In genomic region chr10:128923013-128923691, GRCm38 (mm10) we compare ENCODE assay signal across 8 mouse cellular contexts. TPM values are rescaled to one million over a fixed set of nuclear protein-coding genes. Genes with fewer than 3 reads are reported as not detected.
DNase-seq lines count a peak whose midpoint lies in the region; ATAC-seq and TF ChIP-seq lines count a peak whose summit lies in the region.

No protein-coding gene starts in this region.

- peak overlapping the region; percentile 79 for H3K9ac ChIP-seq in embryonic facial prominence, embryonic 14.5 days (ENCODE audit: low read depth, low read length)
- H3K9ac ChIP-seq in heart, adult 2 months (ENCODE audit: low read depth, low read length) = peak overlapping the region; percentile 90
- H3K9ac ChIP-seq in limb, embryonic 13.5 days = peak overlapping the region; percentile 78
- peak overlapping the region; percentile 85 for H3K9ac ChIP-seq in midbrain, embryonic 16.5 days (ENCODE audit: low read depth, low read length)

- H3K4me3 ChIP-seq in embryonic facial prominence, embryonic 14.5 days (ENCODE audit: low read depth, low read length) = peak overlapping the region; percentile 77
- H3K4me3 ChIP-seq in heart, adult 2 months = peak overlapping the region; percentile 95
- peak overlapping the region; percentile 90 for H3K4me3 ChIP-seq in limb, embryonic 13.5 days
- H3K4me3 ChIP-seq in midbrain, embryonic 16.5 days (ENCODE audit: low read depth, low read length) = peak overlapping the region; percentile 86

- intact Hi-C loops in heart, adult 2 months (cut with DNase I) = no loop called here

- peak; percentile 86 for TF ChIP-seq POLR2A in heart, adult 2 months (IDR thresholded peaks at IDR 0.05; ENCODE audit: insufficient read depth, low read depth, low read length)

- H3K4me2 ChIP-seq in embryonic facial prominence, embryonic 14.5 days (ENCODE audit: low read depth, low read length) = peak overlapping the region; percentile 73
- peak overlapping the region; percentile 79 for H3K4me2 ChIP-seq in limb, embryonic 13.5 days (replicated peaks)
- peak overlapping the region; percentile 85 for H3K4me2 ChIP-seq in midbrain, embryonic 16.5 days (ENCODE audit: low read length)

- ATAC-seq in embryonic facial prominence, embryonic 14.5 days (ENCODE audit: low read depth) = peak; percentile 94
- peak; percentile 91 for ATAC-seq in limb, embryonic 13.5 days (ENCODE audit: low FRiP score, low read depth)
- peak; percentile 95 for ATAC-seq in midbrain, embryonic 16.5 days

- peak; percentile 53 for TF ChIP-seq EP300 in heart, adult 2 months (IDR thresholded peaks at IDR 0.05; ENCODE audit: insufficient read depth, low read depth, low read length)

- H3K27me3 ChIP-seq in embryonic facial prominence, embryonic 14.5 days (replicated peaks; ENCODE audit: control insufficient read depth, insufficient read depth, low read length) = 0 out of 2 replicates have a peak, but pooled peaks cover 3% of the 10 kb centered on the region
- no peaks in the 10 kb centered on the region for H3K27me3 ChIP-seq in heart, adult 2 months (ENCODE audit: control insufficient read depth, insufficient read depth, low read length)
- H3K27me3 ChIP-seq in limb, embryonic 13.5 days = peaks cover 7% of the 10 kb centered on the region
- H3K27me3 ChIP-seq in midbrain, embryonic 16.5 days (ENCODE audit: control insufficient read depth, insufficient read depth, low read depth, low read length) = peaks cover 2% of the 10 kb centered on the region; the same call in 1 of the 2 replicates

- peak; percentile 71 for TF ChIP-seq CTCF in heart, adult 2 months (IDR thresholded peaks at IDR 0.05)

- H3K79me2 ChIP-seq in heart, adult 2 months (replicated peaks; ENCODE audit: control insufficient read depth, insufficient read depth, low read length) = no peaks in the 10 kb centered on the region

- under 1% methylated on average over 31 of the region's 42 CpGs for WGBS in embryonic facial prominence, embryonic 14.5 days
- WGBS in heart, adult 2 months = under 1% methylated on average over 42 of the region's 42 CpGs
- under 1% methylated on average over 42 of the region's 42 CpGs for WGBS in limb, embryonic 13.5 days
- under 1% methylated on average over 41 of the region's 42 CpGs for WGBS in midbrain, embryonic 16.5 days

- peak overlapping the region; percentile 89 for H3K27ac ChIP-seq in embryonic facial prominence, embryonic 14.5 days (replicated peaks; ENCODE audit: low read depth, low read length)
- peak overlapping the region; percentile 98 for H3K27ac ChIP-seq in heart, adult 2 months
- H3K27ac ChIP-seq in limb, embryonic 13.5 days = peak overlapping the region; percentile 88
- H3K27ac ChIP-seq in midbrain, embryonic 16.5 days (ENCODE audit: low read length) = peak overlapping the region; percentile 97

- H3K4me1 ChIP-seq in embryonic facial prominence, embryonic 14.5 days (ENCODE audit: control insufficient read depth, insufficient read depth, low read length) = peaks cover 26% of the 10 kb centered on the region
- peaks cover 13% of the 10 kb centered on the region for H3K4me1 ChIP-seq in heart, adult 2 months (ENCODE audit: control insufficient read depth, insufficient read depth, low read length)
- H3K4me1 ChIP-seq in limb, embryonic 13.5 days = peaks cover 39% of the 10 kb centered on the region
- H3K4me1 ChIP-seq in midbrain, embryonic 16.5 days (ENCODE audit: control insufficient read depth, insufficient read depth, low read length) = peaks cover 18% of the 10 kb centered on the region

- peaks cover 4% of the 10 kb centered on the region; the same call in 1 of the 2 replicates for H3K36me3 ChIP-seq in embryonic facial prominence, embryonic 14.5 days (ENCODE audit: control insufficient read depth, insufficient read depth, low read length)
- H3K36me3 ChIP-seq in heart, adult 2 months (ENCODE audit: control insufficient read depth, insufficient read depth, low read length) = no peaks in the 10 kb centered on the region
- H3K36me3 ChIP-seq in limb, embryonic 13.5 days = peaks cover 11% of the 10 kb centered on the region
- H3K36me3 ChIP-seq in midbrain, embryonic 16.5 days (ENCODE audit: control insufficient read depth, insufficient read depth, low read length) = no peaks in the 10 kb centered on the region

- peak; percentile 94 for DNase-seq in 3T3-L1 (ENCODE audit: low read depth, low spot score)
- peak; percentile 91 to 97 for DNase-seq in adrenal gland, postnatal 4 days (ENCODE audit: low spot score in 2 of 2)
- DNase-seq in embryonic facial prominence, embryonic 14.5 days (ENCODE audit: low spot score) = peak; percentile 96
- DNase-seq in heart, adult 2 months = peak; percentile 96 to 97
- peak; percentile 97 for DNase-seq in kidney, adult 8-10 months
- peak; percentile 90 to 94 for DNase-seq in spleen, postnatal 10 days (ENCODE audit: low spot score in 2 of 2)

- no peaks in the 10 kb centered on the region for H3K9me3 ChIP-seq in embryonic facial prominence, embryonic 14.5 days (ENCODE audit: control insufficient read depth, low read length)
- H3K9me3 ChIP-seq in limb, embryonic 13.5 days = no peaks in the 10 kb centered on the region
- H3K9me3 ChIP-seq in midbrain, embryonic 16.5 days (replicated peaks; ENCODE audit: control insufficient read depth, low read length, poor library complexity, severe bottlenecking) = no peaks in the 10 kb centered on the region

RNA-seq across cellular contexts. Expression of gene Rdh5, which starts 0.5 kb away (rescaled TPM):
- total RNA-seq in adrenal gland, postnatal 4 days (2021) = 10 to 100 TPM; 13.5 to 24.2 TPM
- polyA plus RNA-seq in embryonic facial prominence, embryonic 14.5 days (2014; fragmentation: Nextera tagmentation; extraction: Ambion mirVana) = 15.5 and 16.0 TPM in 2 replicates
- 1 to 10 TPM; 5.2 to 5.9 TPM for total RNA-seq in heart, adult 2 months (2021)
- polyA plus RNA-seq in heart, adult 2 months (2012; rRNA removed) = 19.4 and 24.9 TPM in 2 replicates
- polyA plus RNA-seq in limb, embryonic 13.5 days (2015; fragmentation: Nextera tagmentation; extraction: Ambion mirVana) = 12.2 and 12.9 TPM in 2 replicates
- 13.6 TPM in 2 replicates for polyA plus RNA-seq in midbrain, embryonic 16.5 days (2015; fragmentation: Nextera tagmentation; extraction: Ambion mirVana)

RNA-seq across cellular contexts. Expression of gene Bloc1s1, which starts 0.7 kb away (rescaled TPM):
- total RNA-seq in adrenal gland, postnatal 4 days (2021) = 100 to 1,000 TPM; 158 to 168 TPM
- polyA plus RNA-seq in embryonic facial prominence, embryonic 14.5 days (2014; fragmentation: Nextera tagmentation; extraction: Ambion mirVana) = 242 and 248 TPM in 2 replicates
- 100 to 1,000 TPM; 181 to 201 TPM for total RNA-seq in heart, adult 2 months (2021)
- 229 and 234 TPM in 2 replicates for polyA plus RNA-seq in heart, adult 2 months (2012; rRNA removed)
- polyA plus RNA-seq in limb, embryonic 13.5 days (2015; fragmentation: Nextera tagmentation; extraction: Ambion mirVana) = 225 and 240 TPM in 2 replicates
- 227 and 228 TPM in 2 replicates for polyA plus RNA-seq in midbrain, embryonic 16.5 days (2015; fragmentation: Nextera tagmentation; extraction: Ambion mirVana)

RNA-seq across cellular contexts. Expression of gene Itga7, which starts 10.5 kb away (rescaled TPM):
- 10 to 100 TPM; 13.9 to 17.2 TPM for total RNA-seq in adrenal gland, postnatal 4 days (2021)
- 23.5 and 30.2 TPM in 2 replicates for polyA plus RNA-seq in embryonic facial prominence, embryonic 14.5 days (2014; fragmentation: Nextera tagmentation; extraction: Ambion mirVana)
- 100 to 1,000 TPM; 140 to 155 TPM for total RNA-seq in heart, adult 2 months (2021)
- 151 and 206 TPM in 2 replicates for polyA plus RNA-seq in heart, adult 2 months (2012; rRNA removed)
- 4.8 and 5.5 TPM in 2 replicates for polyA plus RNA-seq in limb, embryonic 13.5 days (2015; fragmentation: Nextera tagmentation; extraction: Ambion mirVana)
- 6.1 and 9.2 TPM in 2 replicates for polyA plus RNA-seq in midbrain, embryonic 16.5 days (2015; fragmentation: Nextera tagmentation; extraction: Ambion mirVana)

RNA-seq across cellular contexts. Expression of gene Cd63, which starts 22.4 kb away (rescaled TPM):
- total RNA-seq in adrenal gland, postnatal 4 days (2021) = 100 to 1,000 TPM; 304 to 317 TPM
- polyA plus RNA-seq in embryonic facial prominence, embryonic 14.5 days (2014; fragmentation: Nextera tagmentation; extraction: Ambion mirVana) = 916 and 959 TPM in 2 replicates
- 100 to 1,000 TPM; 132 to 156 TPM for total RNA-seq in heart, adult 2 months (2021)
- polyA plus RNA-seq in heart, adult 2 months (2012; rRNA removed) = 83.2 and 101 TPM in 2 replicates
- polyA plus RNA-seq in limb, embryonic 13.5 days (2015; fragmentation: Nextera tagmentation; extraction: Ambion mirVana) = 820 and 839 TPM in 2 replicates
- 152 and 195 TPM in 2 replicates for polyA plus RNA-seq in midbrain, embryonic 16.5 days (2015; fragmentation: Nextera tagmentation; extraction: Ambion mirVana)

RNA-seq across cellular contexts. Expression of gene Gdf11, which starts 31.6 kb away (rescaled TPM):
- 1 to 10 TPM; 5.1 to 8.9 TPM for total RNA-seq in adrenal gland, postnatal 4 days (2021)
- 4.7 and 5.0 TPM in 2 replicates for polyA plus RNA-seq in embryonic facial prominence, embryonic 14.5 days (2014; fragmentation: Nextera tagmentation; extraction: Ambion mirVana)
- 1 to 10 TPM; 2.0 to 2.5 TPM for total RNA-seq in heart, adult 2 months (2021)
- 0.78 and 1.1 TPM in 2 replicates for polyA plus RNA-seq in heart, adult 2 months (2012; rRNA removed)
- 12.5 and 13.1 TPM in 2 replicates for polyA plus RNA-seq in limb, embryonic 13.5 days (2015; fragmentation: Nextera tagmentation; extraction: Ambion mirVana)
- polyA plus RNA-seq in midbrain, embryonic 16.5 days (2015; fragmentation: Nextera tagmentation; extraction: Ambion mirVana) = 7.6 and 7.9 TPM in 2 replicates

Comparison
In these comparisons a context has a peak if more than half of its experiments do, and no peak if none do; other contexts are left out.
1. Peak in every context shown above with its lines: DNase-seq, ATAC-seq, H3K4me3 ChIP-seq and H3K27ac ChIP-seq.